Mouse (Mus musculus): ENCODE measurements around the gene Lman2l.

Lman2l gene

GRCm38 (mm10) chr1:36458169-36458568 lies 13.1 kb upstream of the Lman2l start:
- no peak for DNase-seq (ENCODE audit: low spot score in 2 of 2)

- no peak for DNase-seq (ENCODE audit: low spot score in 2 of 2)
These were observed 12.4 kb upstream of the Lman2l start for GRCm38 (mm10) chr1:36457388-36458014.

- no peak for DNase-seq (ENCODE audit: low spot score in 2 of 2)
These were observed 9.2 kb upstream of the Lman2l start for GRCm38 (mm10) chr1:36454055-36454815.

- no peak for DNase-seq (ENCODE audit: low spot score in 2 of 2)
These were observed 1.8 kb upstream of the Lman2l start for GRCm38 (mm10) chr1:36446841-36447240.

GRCm38 (mm10) chr1:36446106-36446824 lies 1.2 kb upstream of the Lman2l start:
- no peak for DNase-seq (ENCODE audit: low spot score in 2 of 2)

GRCm38 (mm10) chr1:36445508-36445907 lies 437 bp upstream of the Lman2l start:
- no peak for DNase-seq (ENCODE audit: low spot score in 2 of 2)

GRCm38 (mm10) chr1:36441101-36441500 lies 4.0 kb downstream of the Lman2l start:
- peak in 1 of 2 experiments; percentile 16 for DNase-seq (ENCODE audit: low spot score in 2 of 2)

- no peak for DNase-seq (ENCODE audit: low spot score in 2 of 2)
These were observed 7.8 kb downstream of the Lman2l start for GRCm38 (mm10) chr1:36437223-36437622.

- DNase-seq (ENCODE audit: low spot score in 2 of 2), result no peak
These were observed 8.6 kb downstream of the Lman2l start for GRCm38 (mm10) chr1:36436515-36436914.

GRCm38 (mm10) chr1:36435071-36435470 lies 10.0 kb downstream of the Lman2l start:
- no peak for DNase-seq (ENCODE audit: low spot score in 2 of 2)

- DNase-seq (ENCODE audit: low spot score in 2 of 2), result no peak
These were observed 11.5 kb downstream of the Lman2l start for GRCm38 (mm10) chr1:36433616-36434015.

- DNase-seq (ENCODE audit: low spot score in 2 of 2), result no peak
These were observed 12.1 kb downstream of the Lman2l start for GRCm38 (mm10) chr1:36432999-36433398.

GRCm38 (mm10) chr1:36429511-36429910 lies 15.6 kb downstream of the Lman2l start:
- no peak for DNase-seq (ENCODE audit: low spot score in 2 of 2)

GRCm38 (mm10) chr1:36404531-36404930 lies 40.5 kb downstream of the Lman2l start:
- DNase-seq (ENCODE audit: low spot score in 2 of 2), result no peak

GRCm38 (mm10) chr1:36401509-36401908 lies 43.6 kb downstream of the Lman2l start:
- DNase-seq (ENCODE audit: low spot score in 2 of 2), result no peak

GRCm38 (mm10) chr1:36397041-36397440 lies 48.0 kb downstream of the Lman2l start:
- DNase-seq (ENCODE audit: low spot score in 2 of 2), result no peak

- DNase-seq (ENCODE audit: low spot score in 2 of 2), result no peak
These were observed 65.5 kb downstream of the Lman2l start for GRCm38 (mm10) chr1:36379582-36379981.

- no peak for DNase-seq (ENCODE audit: low spot score in 2 of 2)
These were observed 66.2 kb downstream of the Lman2l start for GRCm38 (mm10) chr1:36378880-36379279.

- DNase-seq (ENCODE audit: low spot score in 2 of 2), result no peak
These were observed 72.9 kb downstream of the Lman2l start, which contains the start of gene Fer1l5 for GRCm38 (mm10) chr1:36371934-36372845. TSS of gene Fer1l5 (plus strand) at chr1:36372291.

GRCm38 (mm10) chr1:36370918-36371317 lies 74.2 kb downstream of the Lman2l start:
- DNase-seq (ENCODE audit: low spot score in 2 of 2), result no peak
